In genomic region chr4:9184451-9185121, GRCm38 (mm10) we compare ENCODE assay signal across 8 mouse cellular contexts.
DNase-seq lines count a peak whose midpoint lies in the region; ATAC-seq and TF ChIP-seq lines count a peak whose summit lies in the region.

No protein-coding gene starts in this region.

- ATAC-seq in embryonic facial prominence, embryonic 13.5 days (ENCODE audit: insufficient number of reproducible peaks, insufficient read depth, low FRiP score, low TSS enrichment, low read depth) = no peak
- peak; percentile 90 for ATAC-seq in lung, embryonic 14.5 days (ENCODE audit: insufficient read depth)

- no peaks in the 10 kb centered on the region for H3K27me3 ChIP-seq in embryonic facial prominence, embryonic 13.5 days
- no peaks in the 10 kb centered on the region for H3K27me3 ChIP-seq in hindbrain, embryonic 10.5 days (ENCODE audit: insufficient read depth, poor library complexity, severe bottlenecking)
- H3K27me3 ChIP-seq in lung, embryonic 14.5 days (ENCODE audit: insufficient read depth, low read length) = no peaks in the 10 kb centered on the region

- H3K9me3 ChIP-seq in embryonic facial prominence, embryonic 13.5 days = no peaks in the 10 kb centered on the region
- H3K9me3 ChIP-seq in hindbrain, embryonic 10.5 days = no peaks in the 10 kb centered on the region
- no peaks in the 10 kb centered on the region for H3K9me3 ChIP-seq in lung, embryonic 14.5 days (ENCODE audit: low read depth, low read length)

- H3K36me3 ChIP-seq in embryonic facial prominence, embryonic 13.5 days = no peaks in the 10 kb centered on the region
- no peaks in the 10 kb centered on the region for H3K36me3 ChIP-seq in hindbrain, embryonic 10.5 days
- no peaks in the 10 kb centered on the region for H3K36me3 ChIP-seq in lung, embryonic 14.5 days (ENCODE audit: insufficient read depth)

- 2% methylated on average over 12 of the region's 12 CpGs for WGBS in embryonic facial prominence, embryonic 13.5 days
- under 1% methylated on average over 12 of the region's 12 CpGs for WGBS in hindbrain, embryonic 10.5 days
- under 1% methylated on average over 12 of the region's 12 CpGs for WGBS in lung, embryonic 14.5 days

- no peak overlapping the region for H3K27ac ChIP-seq in embryonic facial prominence, embryonic 13.5 days
- peak overlapping the region; percentile 86 for H3K27ac ChIP-seq in hindbrain, embryonic 10.5 days
- H3K27ac ChIP-seq in lung, embryonic 14.5 days (ENCODE audit: low read depth) = peak overlapping the region; percentile 8; the same call in 1 of the 2 replicates

- H3K9ac ChIP-seq in embryonic facial prominence, embryonic 13.5 days = peak overlapping the region; percentile 22; the same call in 1 of the 2 replicates
- H3K9ac ChIP-seq in lung, embryonic 14.5 days = no peak overlapping the region

- peak; percentile 21 for DNase-seq in 416B (ENCODE audit: low read depth)
- DNase-seq in R1 (ENCODE audit: low read depth, low spot score) = peak; percentile 60
- DNase-seq in hindbrain, embryonic 10.5 days (ENCODE audit: low spot score) = peak; percentile 64
- DNase-seq in lung, embryonic 14.5 days = peak; percentile 83
- DNase-seq in retina, embryonic 14.5 days (ENCODE audit: low spot score) = peak; percentile 69
- DNase-seq in right cerebral cortex, postnatal 14 days = no peak
- no peak for DNase-seq in spleen, adult 12 weeks (ENCODE audit: low spot score)

- H3K4me3 ChIP-seq in embryonic facial prominence, embryonic 13.5 days = peak overlapping the region; percentile 27
- peak overlapping the region; percentile 42 for H3K4me3 ChIP-seq in hindbrain, embryonic 10.5 days
- no peak overlapping the region for H3K4me3 ChIP-seq in lung, embryonic 14.5 days (ENCODE audit: low read depth, low read length)

- TF ChIP-seq CTCF in lung, embryonic 14.5 days (IDR thresholded peaks at IDR 0.05; ENCODE audit: low read depth) = no peak

- H3K4me2 ChIP-seq in embryonic facial prominence, embryonic 13.5 days = peak overlapping the region; percentile 52
- H3K4me2 ChIP-seq in lung, embryonic 14.5 days = peak overlapping the region; percentile 49

- H3K4me1 ChIP-seq in embryonic facial prominence, embryonic 13.5 days = peaks cover 12% of the 10 kb centered on the region
- H3K4me1 ChIP-seq in hindbrain, embryonic 10.5 days (replicated peaks) = peaks cover 17% of the 10 kb centered on the region
- H3K4me1 ChIP-seq in lung, embryonic 14.5 days (ENCODE audit: insufficient read depth) = no peaks in the 10 kb centered on the region

Comparison
In these comparisons a context has a peak if more than half of its experiments do, and no peak if none do; other contexts are left out.
1. DNase-seq: peak in 416B (single experiment), R1 (single experiment), hindbrain, embryonic 10.5 days (single experiment), lung, embryonic 14.5 days (single experiment) and retina, embryonic 14.5 days (single experiment); none in right cerebral cortex, postnatal 14 days (single experiment) and spleen, adult 12 weeks (single experiment).